Mouse (Mus musculus) kidney, adult 2 months (tissue): ENCODE data around the gene Msantd2.

Experiments used
- CTCF ChIP-seq: fragments of 200-500 bp; conservative IDR thresholded peaks from 2 replicates; pipeline ENCODE4 v1.5.1; 2011; ENCODE audit warnings: low read depth, mild to moderate bottlenecking, control low read depth, low read length, moderate library complexity, mixed read lengths; ENCODE audit not compliant: insufficient read depth, insufficient read length
- POLR2A ChIP-seq: fragments of 200-500 bp; IDR thresholded peaks from one replicate; pipeline ENCODE4 v1.6.1; 2011; ENCODE audit warnings: low read depth, low read length, control low read depth

GRCm38 (mm10) chr9:37550435-37550834 is 61.3 kb downstream of the Msantd2 start:
- TF ChIP-seq POLR2A: no peak
- no peak for TF ChIP-seq CTCF
